Mouse (Mus musculus): ENCODE data around the gene Fam53b.

GRCm38 (mm10) chr7:132763351-132763750 is 50.3 kb downstream of the Fam53b start:
- TF ChIP-seq POLR2A (IDR thresholded peaks at IDR 0.05; ENCODE audit: borderline replicate concordance, extremely low read depth, insufficient read depth, insufficient read length, poor library complexity, severe bottlenecking) (no peak), CTCF (IDR thresholded peaks at IDR 0.05; ENCODE audit: borderline replicate concordance, extremely low read depth, insufficient read depth, insufficient read length) (no peak)

All from brain, embryonic 14.5 days (tissue).